In genomic region chr7:99182432-99183172, GRCm38 (mm10) we compare ENCODE assay signal across 8 mouse cellular contexts. TPM values are rescaled to one million over a fixed set of nuclear protein-coding genes. Genes with fewer than 3 reads are reported as not detected.
DNase-seq lines count a peak whose midpoint lies in the region; ATAC-seq and TF ChIP-seq lines count a peak whose summit lies in the region.

Dgat2 (minus strand) TSS chr7:99182719.

- H3K4me3 ChIP-seq in bone marrow, adult 2 months (replicated peaks; ENCODE audit: control insufficient read depth, low read depth, low read length): peak within 1 kb of the TSS; percentile 68
- peak within 1 kb of the TSS; percentile 78 for H3K4me3 ChIP-seq in embryonic facial prominence, embryonic 15.5 days (replicated peaks)
- peak within 1 kb of the TSS; percentile 49 for H3K4me3 ChIP-seq in kidney, embryonic 14.5 days (ENCODE audit: low read length)
- H3K4me3 ChIP-seq in limb, embryonic 15.5 days: peak within 1 kb of the TSS; percentile 80

- TF ChIP-seq CTCF in bone marrow, adult 2 months (IDR thresholded peaks at IDR 0.05; ENCODE audit: control insufficient read depth, insufficient read depth, low read length): no peak

- H3K9ac ChIP-seq in embryonic facial prominence, embryonic 15.5 days: peak within 1 kb of the TSS; percentile 91
- peak within 1 kb of the TSS; percentile 61 for H3K9ac ChIP-seq in kidney, embryonic 14.5 days (ENCODE audit: low read depth, low read length)
- H3K9ac ChIP-seq in limb, embryonic 15.5 days: peak within 1 kb of the TSS; percentile 82

- no peaks in the 10 kb centered on the region for H3K9me3 ChIP-seq in embryonic facial prominence, embryonic 15.5 days (replicated peaks)
- H3K9me3 ChIP-seq in kidney, embryonic 14.5 days (ENCODE audit: control insufficient read depth, low read length): no peaks in the 10 kb centered on the region
- no peaks in the 10 kb centered on the region for H3K9me3 ChIP-seq in limb, embryonic 15.5 days

- ATAC-seq in embryonic facial prominence, embryonic 15.5 days (ENCODE audit: insufficient number of reproducible peaks, low FRiP score, low TSS enrichment, low read depth): peak; percentile 93
- peak; percentile 94 for ATAC-seq in kidney, embryonic 14.5 days (ENCODE audit: low FRiP score, low TSS enrichment)
- peak; percentile 92 for ATAC-seq in limb, embryonic 15.5 days (ENCODE audit: insufficient number of reproducible peaks, low FRiP score, low TSS enrichment, low read depth)

- H3K4me1 ChIP-seq in bone marrow, adult 2 months (ENCODE audit: control insufficient read depth, insufficient read depth, low read length): peaks cover 2% of the 10 kb centered on the region; the same call in 1 of the 2 replicates
- H3K4me1 ChIP-seq in embryonic facial prominence, embryonic 15.5 days: peaks cover 14% of the 10 kb centered on the region
- H3K4me1 ChIP-seq in kidney, embryonic 14.5 days (ENCODE audit: control insufficient read depth, insufficient read depth, low read length): 0 out of 2 replicates have a peak, but pooled peaks cover 7% of the 10 kb centered on the region
- peaks cover 17% of the 10 kb centered on the region for H3K4me1 ChIP-seq in limb, embryonic 15.5 days

- no peaks in the 10 kb centered on the region for H3K36me3 ChIP-seq in embryonic facial prominence, embryonic 15.5 days
- no peaks in the 10 kb centered on the region for H3K36me3 ChIP-seq in kidney, embryonic 14.5 days (ENCODE audit: control insufficient read depth, insufficient read depth, low read length)
- H3K36me3 ChIP-seq in limb, embryonic 15.5 days: no peaks in the 10 kb centered on the region

- H3K27me3 ChIP-seq in embryonic facial prominence, embryonic 15.5 days: no peaks in the 10 kb centered on the region
- H3K27me3 ChIP-seq in kidney, embryonic 14.5 days (ENCODE audit: control insufficient read depth, insufficient read depth, low read length): 0 out of 2 replicates have a peak, but pooled peaks cover 4% of the 10 kb centered on the region
- H3K27me3 ChIP-seq in limb, embryonic 15.5 days: peaks cover 9% of the 10 kb centered on the region; the same call in 1 of the 2 replicates

- TF ChIP-seq POLR2A in bone marrow, adult 2 months (IDR thresholded peaks at IDR 0.05; ENCODE audit: borderline replicate concordance, control insufficient read depth, low read depth, low read length): peak; percentile 95; the same call in 1 of the 2 replicates

- peak within 1 kb of the TSS; percentile 81 for H3K27ac ChIP-seq in bone marrow, adult 2 months (ENCODE audit: control insufficient read depth, insufficient read depth, low read depth, low read length, poor library complexity)
- H3K27ac ChIP-seq in embryonic facial prominence, embryonic 15.5 days (replicated peaks): peak within 1 kb of the TSS; percentile 82
- H3K27ac ChIP-seq in kidney, embryonic 14.5 days (ENCODE audit: low read depth, low read length): peak within 1 kb of the TSS; percentile 31; the same call in 1 of the 2 replicates
- H3K27ac ChIP-seq in limb, embryonic 15.5 days: peak within 1 kb of the TSS; percentile 77

- under 1% methylated on average over 63 of the region's 63 CpGs for WGBS in bone marrow, adult 2 months
- under 1% methylated on average over 63 of the region's 63 CpGs for whole genome bisulfite sequencing in embryonic facial prominence, embryonic 15.5 days
- WGBS in kidney, embryonic 14.5 days: under 1% methylated on average over 63 of the region's 63 CpGs
- WGBS in limb, embryonic 15.5 days: under 1% methylated on average over 63 of the region's 63 CpGs

- DNase-seq in 3T3-L1 (ENCODE audit: low read depth, low spot score): peak; percentile 79
- peak; percentile 92 for DNase-seq in heart, adult 9 months (ENCODE audit: low spot score in 2 of 2)
- peak; percentile 77 to 93 for DNase-seq in monocyte, adult 2 months (ENCODE audit: low read depth in 1 of 2, low spot score in 2 of 2)
- peak; percentile 82 to 87 for DNase-seq in spleen, postnatal 36 days (ENCODE audit: low spot score in 2 of 2)

- peak within 1 kb of the TSS; percentile 98 for H3K4me2 ChIP-seq in embryonic facial prominence, embryonic 15.5 days (replicated peaks)
- peak within 1 kb of the TSS; percentile 82 for H3K4me2 ChIP-seq in kidney, embryonic 14.5 days (replicated peaks; ENCODE audit: low read depth, low read length)
- peak within 1 kb of the TSS; percentile 97 for H3K4me2 ChIP-seq in limb, embryonic 15.5 days

RNA-seq across cellular contexts. Expression of gene Dgat2, which starts in this region (rescaled TPM):
- 3.8 and 10.9 TPM in 2 replicates for polyA plus RNA-seq in bone marrow, adult 2 months (2011; ENCODE audit: insufficient read depth, insufficient read length, low replicate concordance, missing spikeins)
- polyA plus RNA-seq in embryonic facial prominence, embryonic 15.5 days (2015; fragmentation: Nextera tagmentation; extraction: Ambion mirVana): 81.8 and 98.5 TPM in 2 replicates
- 12.7 and 21.9 TPM in 2 replicates for polyA plus RNA-seq in kidney, embryonic 14.5 days (2014; fragmentation: Nextera tagmentation; extraction: Ambion mirVana)
- 139 and 142 TPM in 2 replicates for polyA plus RNA-seq in limb, embryonic 15.5 days (2015; fragmentation: Nextera tagmentation; extraction: Ambion mirVana)

Comparison
In these comparisons a context has a peak if more than half of its experiments do, and no peak if none do; other contexts are left out.
1. Peak in every context shown above with its lines: DNase-seq, ATAC-seq, H3K4me3 ChIP-seq and H3K27ac ChIP-seq.
2. H3K27ac ChIP-seq: peak in every context shown above with its lines; median percentile 82 in embryonic facial prominence, embryonic 15.5 days; 81 in bone marrow, adult 2 months; 77 in limb, embryonic 15.5 days; 31 in kidney, embryonic 14.5 days.